Mouse (Mus musculus) liver, embryonic 14.5 days (tissue): ENCODE measurements around the gene Rnf43.

Experiments
- CTCF ChIP-seq: IDR thresholded peaks from 2 replicates; pipeline ENCODE4 v1.5.1; 2016; ENCODE audit warnings: antibody characterized with exemption, low read depth, control low read depth
- EP300 ChIP-seq: IDR thresholded peaks from 2 replicates; pipeline ENCODE4 v1.6.1; 2016; ENCODE audit warnings: antibody characterized with exemption, low read depth

DNA sequence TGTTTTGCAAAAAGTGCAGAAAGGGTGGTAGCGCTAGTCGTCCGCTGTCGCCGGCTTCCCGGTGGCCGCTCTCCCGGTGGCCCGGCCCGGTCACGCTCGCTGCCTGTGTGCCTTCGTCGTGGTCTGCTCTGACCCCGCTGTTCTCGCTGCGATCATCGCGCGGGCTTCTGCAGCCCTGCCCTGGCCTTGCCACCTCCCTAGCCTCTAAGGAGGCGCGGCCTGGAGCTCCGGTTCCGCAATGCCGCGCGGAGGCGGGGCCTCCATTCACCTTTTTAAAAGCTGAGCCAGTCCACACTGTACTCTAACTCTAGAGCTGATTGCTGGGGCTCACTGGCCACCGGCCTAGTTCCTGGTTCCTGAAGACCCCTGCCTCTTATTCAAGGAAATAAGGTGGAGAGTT lies 23.3 kb upstream of the Rnf43 start:
- TF ChIP-seq CTCF: no peak
- no peak for TF ChIP-seq EP300
